Mouse (Mus musculus) liver, embryonic 13.5 days (tissue): Measurements from ENCODE around the gene Prr15l. TPM values are rescaled to one million over a fixed set of nuclear protein-coding genes. Genes with fewer than 3 reads are reported as not detected.

Experiments used
- ATAC-seq: fragments of 200-750 bp; cut with Nextera tagmentation; 2 replicates; pipeline ENCODE4 v1.8.0; 2017; ENCODE audit warnings: low read depth, mild to moderate bottlenecking, moderate number of reproducible peaks, moderate library complexity
- DNase-seq: peaks from one replicate; pipeline ENCODE4 v3.0.0; 2022
- H3K27ac ChIP-seq: fragments of 300-500 bp; sonication (generic); 2 replicates; pipeline ENCODE4 v1.5.1; 2015; ENCODE audit warnings: moderate library complexity, mild to moderate bottlenecking, inconsistent platforms
- H3K27me3 ChIP-seq: fragments of 300-500 bp; sonication (generic); 2 replicates; pipeline ENCODE4 v1.6.1; 2015; ENCODE audit warnings: mild to moderate bottlenecking, inconsistent platforms
- H3K36me3 ChIP-seq: fragments of 300-500 bp; sonication (generic); 2 replicates; pipeline ENCODE4 v1.6.1; 2015; ENCODE audit warnings: mild to moderate bottlenecking, inconsistent platforms
- H3K4me1 ChIP-seq: fragments of 300-500 bp; sonication (generic); replicated peaks from 2 replicates; pipeline ENCODE4 v1.6.1; 2015; ENCODE audit warnings: inconsistent platforms
- H3K4me2 ChIP-seq: fragments of 300-500 bp; sonication (generic); 2 replicates; pipeline ENCODE4 v1.6.1; 2015; ENCODE audit warnings: inconsistent platforms, mild to moderate bottlenecking, moderate library complexity
- H3K4me3 ChIP-seq: fragments of 300-500 bp; sonication (generic); replicated peaks from 2 replicates; pipeline ENCODE4 v1.5.1; 2015; ENCODE audit warnings: mild to moderate bottlenecking, inconsistent platforms
- H3K9ac ChIP-seq: fragments of 300-500 bp; sonication (generic); 2 replicates; pipeline ENCODE4 v1.6.1; 2015; ENCODE audit warnings: mild to moderate bottlenecking, inconsistent platforms
- H3K9me3 ChIP-seq: fragments of 300-500 bp; sonication (generic); replicated peaks from 2 replicates; pipeline ENCODE4 v1.6.1; 2016; ENCODE audit warnings: inconsistent platforms
- WGBS: fragments of 180-500 bp; shearing (Covaris S2); methylation state at CpG from one replicate; pipeline ENCODE4 v1.1.7; 2015; ENCODE audit not compliant: insufficient replicate concordance; 5-methylcytosine and 5-hydroxymethylcytosine counted together
- polyA plus RNA-seq: library from polyadenylated mRNA; unstranded; fragments of >200 nt; fragmentation: Nextera tagmentation; extraction: Ambion mirVana; gene quantifications from 2 replicates; pipeline ENCODE4 v1.2.1, GENCODE M21; 2015

Prr15l gene
- polyA plus RNA-seq, 1 experiment from 2014 or later, result 5.2 TPM

DNA sequence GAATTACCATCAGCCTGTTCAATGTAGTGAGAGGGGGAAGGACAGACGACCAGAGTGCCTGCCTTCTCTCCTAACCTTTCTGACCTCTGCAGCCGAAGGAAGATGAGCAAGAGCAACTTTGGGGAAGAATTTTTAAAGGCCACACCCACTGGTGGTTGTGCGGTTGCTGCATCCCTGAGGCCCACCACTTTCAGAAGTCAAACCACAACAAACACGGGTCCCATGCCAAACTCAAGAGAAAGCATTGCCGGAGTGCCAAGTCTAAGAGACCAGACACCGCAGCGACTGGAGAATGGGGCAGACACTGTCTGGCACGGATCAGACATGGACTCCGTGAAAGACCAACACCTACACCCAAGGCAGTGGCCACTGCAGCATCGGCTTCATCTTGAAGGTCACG lies 3.0 kb upstream of the Prr15l start:
- H3K9ac ChIP-seq, result peak overlapping the region; percentile 68
- H3K4me2 ChIP-seq, result peak overlapping the region; percentile 33
- H3K4me1 ChIP-seq, result peaks cover 75% of the 10 kb centered on the region
- ATAC-seq, result no peak
- WGBS, result 37% methylated on average over 11 of the region's 11 CpGs
- H3K4me3 ChIP-seq, result no peak overlapping the region
- no peak for DNase-seq
- no peaks in the 10 kb centered on the region for H3K9me3 ChIP-seq
- 0 out of 2 replicates have a peak, but pooled peaks cover 6% of the 10 kb centered on the region for H3K27me3 ChIP-seq
- H3K27ac ChIP-seq, result peak overlapping the region; percentile 98
- no peaks in the 10 kb centered on the region for H3K36me3 ChIP-seq

DNA sequence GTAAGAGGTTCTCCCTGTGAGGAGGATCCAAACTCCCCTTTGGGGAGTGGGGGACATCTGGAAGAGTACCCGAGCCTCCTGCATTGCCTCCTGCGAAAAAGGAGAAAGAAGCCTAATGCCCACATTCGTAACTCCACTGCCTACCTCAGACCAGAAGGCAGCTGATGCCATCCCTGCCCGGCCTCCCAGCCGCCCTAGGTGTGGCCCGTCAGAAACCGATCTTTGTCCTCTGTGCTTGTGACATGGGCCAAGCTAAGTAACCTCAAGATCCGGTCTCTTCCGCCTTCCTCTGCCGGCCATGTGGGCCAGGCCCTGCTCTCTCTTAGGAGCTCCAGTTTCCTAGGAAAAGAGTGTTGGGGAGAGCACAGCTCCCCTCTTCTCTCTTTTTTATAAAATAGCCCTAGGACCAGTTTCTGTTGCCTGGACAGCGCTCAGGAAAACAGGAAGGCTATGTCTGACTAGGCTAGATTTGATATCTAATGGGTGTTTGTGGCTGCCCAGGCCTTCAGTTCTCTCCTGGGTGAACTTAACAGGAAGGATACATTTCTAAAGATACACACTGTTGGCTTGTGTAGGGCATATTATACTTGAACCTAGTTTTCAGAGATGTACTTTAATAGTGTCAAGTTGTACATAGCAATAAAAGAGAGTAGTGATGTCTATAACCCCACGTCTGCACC lies 2.3 kb upstream of the Prr15l start:
- WGBS, result 46% methylated on average over 12 of the region's 12 CpGs
- H3K27me3 ChIP-seq, result 0 out of 2 replicates have a peak, but pooled peaks cover 6% of the 10 kb centered on the region
- no peaks in the 10 kb centered on the region for H3K36me3 ChIP-seq
- no peak for DNase-seq
- H3K9me3 ChIP-seq, result no peaks in the 10 kb centered on the region
- peak; percentile 46 for ATAC-seq
- peak overlapping the region; percentile 68 for H3K9ac ChIP-seq
- peak overlapping the region; percentile 98 for H3K27ac ChIP-seq
- H3K4me2 ChIP-seq, result peak overlapping the region; percentile 33
- peaks cover 75% of the 10 kb centered on the region for H3K4me1 ChIP-seq
- no peak overlapping the region for H3K4me3 ChIP-seq

DNA sequence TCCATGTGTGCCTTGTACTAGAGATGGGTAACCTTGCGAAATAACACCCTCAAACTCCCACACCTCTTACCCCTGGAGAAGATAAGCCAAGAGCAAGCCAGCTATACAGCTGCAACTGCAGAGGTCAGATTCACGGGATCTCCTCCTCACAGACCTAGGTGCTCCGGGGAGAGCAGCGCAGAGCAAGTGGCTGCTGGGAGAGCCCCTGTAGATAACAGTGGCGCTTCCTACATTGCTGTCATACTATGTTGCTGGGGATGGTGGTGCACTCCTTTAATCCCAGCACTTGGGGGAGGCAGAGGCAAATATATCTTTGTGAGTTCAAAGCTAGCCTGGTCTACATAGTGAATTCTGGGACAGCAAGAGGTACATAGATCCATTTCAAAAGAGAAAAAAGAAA lies 1.3 kb upstream of the Prr15l start:
- H3K4me1 ChIP-seq, result peaks cover 80% of the 10 kb centered on the region
- DNase-seq, result peak; percentile 72

DNA sequence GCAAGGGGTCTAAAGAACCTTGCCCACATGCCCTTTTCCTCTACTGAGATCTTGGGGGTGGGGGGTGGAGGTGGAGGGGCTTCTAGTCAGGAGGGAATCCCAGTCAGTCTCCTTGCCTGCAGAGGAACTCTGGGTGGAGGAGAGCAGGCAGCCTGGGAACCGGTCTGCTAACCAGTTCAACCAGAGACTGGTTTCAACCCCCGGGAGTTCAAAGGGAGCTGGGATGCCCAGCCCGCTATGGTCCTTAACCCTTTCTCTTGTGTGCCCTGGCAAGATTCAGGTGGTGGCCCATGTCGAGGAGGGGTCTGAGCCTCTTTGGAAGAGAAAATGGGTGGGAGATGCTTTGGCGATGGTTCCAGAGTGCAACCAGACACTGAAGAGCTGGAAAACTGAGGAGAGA lies 787 bp downstream of the Prr15l start:
- H3K4me3 ChIP-seq, result 0 out of 2 replicates have a peak overlapping the region, but pooled peaks have one; percentile 5

More for the DNA sequence above, 1.3 kb upstream of the Prr15l start:
- Histone ChIP-seq H3K9ac (peak overlapping the region; percentile 68), H3K9me3 (no peaks in the 10 kb centered on the region), H3K4me2 (peak overlapping the region; percentile 33), H3K27ac (peak overlapping the region; percentile 98), H3K4me3 (no peak overlapping the region), H3K27me3 (0 out of 2 replicates have a peak, but pooled peaks cover 6% of the 10 kb centered on the region), H3K36me3 (no peaks in the 10 kb centered on the region)
- ATAC-seq, result peak; percentile 92
- WGBS, result 22% methylated on average over 5 of the region's 5 CpGs

DNA sequence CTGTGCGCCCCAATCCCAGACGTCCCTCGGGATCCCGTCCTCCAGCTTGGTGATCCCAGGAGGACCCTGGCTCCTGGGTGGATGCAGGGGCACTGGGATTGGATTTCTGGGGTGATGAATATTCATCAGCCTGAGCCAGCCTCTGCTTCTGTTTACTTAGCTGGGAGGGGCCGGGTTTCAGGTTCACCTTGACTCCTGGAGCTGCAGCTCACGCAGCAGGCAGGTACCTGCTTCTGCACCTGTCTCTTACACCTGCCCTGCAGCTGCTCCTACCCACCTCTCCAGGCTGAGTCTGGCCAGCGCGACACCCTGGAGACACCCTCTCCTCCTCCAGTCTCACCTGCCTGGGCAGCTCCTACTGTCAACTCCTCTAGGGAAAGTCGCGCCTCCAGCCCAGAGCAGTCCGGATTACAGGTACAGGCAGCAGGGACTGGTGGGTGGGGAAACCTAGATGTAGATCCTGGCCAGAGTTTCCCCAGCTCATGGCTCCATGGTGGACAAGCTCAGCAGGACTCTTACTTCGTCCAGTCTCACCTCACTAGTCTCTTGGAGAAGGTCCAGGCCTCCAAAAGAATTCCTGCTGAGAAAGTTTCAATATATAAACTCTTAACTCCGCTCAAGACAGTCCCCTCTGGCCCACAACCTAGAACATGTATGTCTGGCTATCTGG lies 1.3 kb downstream of the Prr15l start:
- no peak for DNase-seq
- Histone ChIP-seq H3K27ac (peak overlapping the region; percentile 98), H3K36me3 (no peaks in the 10 kb centered on the region), H3K27me3 (0 out of 2 replicates have a peak, but pooled peaks cover 3% of the 10 kb centered on the region), H3K9ac (peak overlapping the region; percentile 69), H3K4me2 (peak overlapping the region; percentile 49), H3K4me1 (peaks cover 98% of the 10 kb centered on the region), H3K9me3 (no peaks in the 10 kb centered on the region), H3K4me3 (0 out of 2 replicates have a peak overlapping the region, but pooled peaks have one; percentile 5)
- no peak for ATAC-seq
- 52% methylated on average over 13 of the region's 13 CpGs for WGBS

More for the DNA sequence above, 787 bp downstream of the Prr15l start:
- H3K4me2 ChIP-seq, result peak overlapping the region; percentile 49; the same call in 1 of the 2 replicates
- WGBS, result 44% methylated on average over 5 of the region's 5 CpGs
- DNase-seq, result no peak
- peak overlapping the region; percentile 69 for H3K9ac ChIP-seq
- 0 out of 2 replicates have a peak, but pooled peaks cover 6% of the 10 kb centered on the region for H3K27me3 ChIP-seq
- H3K36me3 ChIP-seq, result no peaks in the 10 kb centered on the region
- no peaks in the 10 kb centered on the region for H3K9me3 ChIP-seq
- peak overlapping the region; percentile 98 for H3K27ac ChIP-seq
- peaks cover 98% of the 10 kb centered on the region for H3K4me1 ChIP-seq
- ATAC-seq, result no peak

DNA sequence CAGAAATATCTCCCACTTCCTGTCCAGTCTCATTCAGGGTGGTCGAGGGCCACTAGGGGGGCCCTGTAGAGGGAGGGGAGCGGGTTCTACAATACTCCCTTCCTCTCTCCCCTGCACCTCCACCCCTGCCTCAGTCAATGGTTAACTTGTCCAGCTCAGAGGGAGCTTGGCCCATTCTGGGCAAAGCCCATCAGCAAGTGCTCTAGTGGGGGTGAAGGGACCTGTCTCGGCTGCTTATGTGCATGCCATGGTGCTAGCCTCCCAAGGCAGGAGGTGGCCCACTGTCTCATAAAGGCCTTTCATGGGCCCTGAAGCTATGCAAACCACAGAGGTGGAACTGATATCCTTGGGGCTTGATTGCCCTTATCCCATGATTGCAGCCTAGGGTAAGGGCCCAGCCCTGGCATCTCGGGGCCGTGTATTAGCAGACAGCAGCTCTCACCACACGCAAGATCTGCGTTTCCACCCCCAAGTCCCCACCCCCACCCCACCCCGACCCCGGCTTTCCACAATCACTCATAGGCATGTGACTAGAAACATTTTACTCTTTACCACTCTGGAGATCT lies 1.9 kb downstream of the Prr15l start:
- ATAC-seq (peak; percentile 67), DNase-seq (peak; percentile 35)
- H3K9me3 ChIP-seq, result no peaks in the 10 kb centered on the region
- H3K4me1 ChIP-seq, result peaks cover 98% of the 10 kb centered on the region
- peak overlapping the region; percentile 69 for H3K9ac ChIP-seq
- H3K27ac ChIP-seq, result peak overlapping the region; percentile 98
- H3K27me3 ChIP-seq, result 0 out of 2 replicates have a peak, but pooled peaks cover 3% of the 10 kb centered on the region
- peak overlapping the region; percentile 49 for H3K4me2 ChIP-seq
- H3K4me3 ChIP-seq, result 0 out of 2 replicates have a peak overlapping the region, but pooled peaks have one; percentile 5
- 18% methylated on average over 9 of the region's 9 CpGs for WGBS
- no peaks in the 10 kb centered on the region for H3K36me3 ChIP-seq

DNA sequence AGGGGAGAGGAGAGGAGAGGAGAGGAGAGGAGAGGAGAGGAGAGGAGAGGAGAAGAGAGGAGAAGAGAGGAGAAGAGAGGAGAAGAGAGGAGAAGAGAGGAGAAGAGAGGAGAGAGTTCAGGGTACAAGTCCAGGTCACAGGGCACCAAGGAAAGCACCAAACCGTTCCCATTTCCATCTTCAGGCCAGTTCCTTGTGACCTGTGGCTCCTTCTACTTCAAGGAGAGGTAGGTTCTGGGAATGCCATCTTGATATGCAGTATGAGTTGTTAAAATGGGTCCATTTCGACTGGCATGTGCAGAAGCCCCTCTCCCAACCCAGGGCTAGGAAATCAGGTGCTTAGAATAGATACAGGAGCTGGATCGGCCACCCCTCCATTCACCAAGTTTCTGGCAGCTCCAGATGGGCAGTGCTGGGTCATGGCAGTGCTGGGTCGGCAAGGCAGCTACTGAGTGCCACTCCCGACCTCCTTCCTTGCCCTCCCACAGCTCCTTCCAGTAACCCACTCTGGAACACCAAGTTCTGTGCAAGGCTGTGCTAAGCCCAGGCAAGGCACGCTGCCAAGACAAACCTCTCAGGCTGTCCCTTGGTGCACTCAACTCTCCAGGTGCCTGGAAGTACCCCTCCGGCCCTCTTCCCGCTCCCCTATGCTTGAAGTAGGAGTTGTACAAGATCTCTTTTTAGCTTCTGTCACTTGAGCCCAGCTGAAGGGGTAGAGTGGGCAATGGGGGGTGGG lies 3.6 kb downstream of the Prr15l start:
- Histone ChIP-seq H3K9me3 (no peaks in the 10 kb centered on the region), H3K27me3 (0 out of 2 replicates have a peak, but pooled peaks cover 3% of the 10 kb centered on the region), H3K4me3 (no peak overlapping the region), H3K36me3 (peaks cover 13% of the 10 kb centered on the region), H3K9ac (peak overlapping the region; percentile 54), H3K27ac (peak overlapping the region; percentile 99), H3K4me2 (peak overlapping the region; percentile 10; the same call in 1 of the 2 replicates), H3K4me1 (peaks cover 98% of the 10 kb centered on the region)
- ATAC-seq (no peak), DNase-seq (no peak)
- 67% methylated on average over 8 of the region's 8 CpGs for WGBS

DNA sequence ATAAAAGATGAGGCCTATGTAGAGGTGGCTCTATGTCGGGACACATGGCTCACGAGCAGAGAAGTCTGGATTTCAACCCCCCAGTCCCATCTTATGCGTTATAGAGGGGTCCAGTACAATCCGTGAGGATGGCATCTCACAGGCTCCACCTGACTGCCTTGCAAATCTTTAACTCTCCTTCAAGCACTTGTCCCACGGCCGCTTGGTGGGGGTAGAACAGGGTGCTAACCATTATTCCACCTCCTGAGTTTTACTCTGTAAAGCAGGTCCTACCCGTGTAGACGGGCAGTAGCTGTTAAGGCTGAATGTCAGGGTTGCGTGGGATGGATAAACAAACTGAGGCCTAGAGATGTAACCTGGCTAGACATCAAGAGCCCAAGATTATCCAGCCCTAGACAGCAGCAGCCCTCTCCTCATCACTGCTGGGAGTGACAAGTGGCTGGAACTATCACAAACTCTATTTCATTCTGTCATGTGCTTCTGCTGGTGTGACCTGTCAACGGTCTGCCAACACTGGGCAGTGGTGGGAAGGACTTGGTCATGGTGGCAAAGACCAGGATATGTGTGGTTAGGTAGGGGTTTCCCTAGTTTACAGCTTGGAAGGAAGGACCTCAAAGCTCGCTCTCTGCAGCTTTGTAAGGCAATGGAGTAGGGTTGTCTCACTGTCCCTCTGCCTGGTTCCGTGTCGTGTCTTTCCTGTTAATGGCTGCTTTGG lies 5.8 kb downstream of the Prr15l start:
- H3K4me2 ChIP-seq, result no peak overlapping the region
- H3K9me3 ChIP-seq, result no peaks in the 10 kb centered on the region
- peak overlapping the region; percentile 99 for H3K27ac ChIP-seq
- DNase-seq (no peak), ATAC-seq (no peak)
- 85% methylated on average over 13 of the region's 13 CpGs for WGBS
- H3K27me3 ChIP-seq, result no peaks in the 10 kb centered on the region
- peaks cover 35% of the 10 kb centered on the region for H3K36me3 ChIP-seq
- peaks cover 98% of the 10 kb centered on the region for H3K4me1 ChIP-seq
- H3K4me3 ChIP-seq, result no peak overlapping the region
- H3K9ac ChIP-seq, result peak overlapping the region; percentile 59

DNA sequence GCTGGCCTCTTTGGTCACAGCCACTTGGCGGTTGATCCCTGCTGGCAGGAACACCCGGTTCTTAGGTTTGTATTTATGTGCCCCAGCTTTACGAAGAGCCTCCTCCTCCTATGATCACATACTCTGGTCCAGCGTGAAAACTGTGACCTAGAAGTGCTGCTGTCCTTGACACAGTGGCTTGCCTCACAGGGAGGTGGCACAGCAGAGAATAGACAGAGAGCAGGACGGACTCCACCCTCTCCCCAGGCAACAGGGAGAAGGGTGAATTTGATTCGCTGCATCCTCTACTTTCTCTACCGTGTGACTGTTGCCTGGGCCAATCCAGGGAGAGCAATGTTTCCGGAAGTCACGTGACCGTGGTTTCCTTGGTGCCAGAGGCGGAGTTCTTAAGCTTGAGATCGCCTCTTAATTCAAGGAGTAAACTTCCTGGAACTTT lies 7.0 kb downstream of the Prr15l start:
- Histone ChIP-seq H3K9ac (peak overlapping the region; percentile 95), H3K4me1 (peaks cover 98% of the 10 kb centered on the region), H3K27ac (peak overlapping the region; percentile 99), H3K36me3 (peaks cover 47% of the 10 kb centered on the region), H3K27me3 (no peaks in the 10 kb centered on the region), H3K4me3 (peak overlapping the region; percentile 17), H3K9me3 (no peaks in the 10 kb centered on the region), H3K4me2 (peak overlapping the region; percentile 55)
- ATAC-seq (peak; percentile 95), DNase-seq (peak; percentile 85)
- 22% methylated on average over 12 of the region's 12 CpGs for WGBS
